In the genomic region with DNA sequence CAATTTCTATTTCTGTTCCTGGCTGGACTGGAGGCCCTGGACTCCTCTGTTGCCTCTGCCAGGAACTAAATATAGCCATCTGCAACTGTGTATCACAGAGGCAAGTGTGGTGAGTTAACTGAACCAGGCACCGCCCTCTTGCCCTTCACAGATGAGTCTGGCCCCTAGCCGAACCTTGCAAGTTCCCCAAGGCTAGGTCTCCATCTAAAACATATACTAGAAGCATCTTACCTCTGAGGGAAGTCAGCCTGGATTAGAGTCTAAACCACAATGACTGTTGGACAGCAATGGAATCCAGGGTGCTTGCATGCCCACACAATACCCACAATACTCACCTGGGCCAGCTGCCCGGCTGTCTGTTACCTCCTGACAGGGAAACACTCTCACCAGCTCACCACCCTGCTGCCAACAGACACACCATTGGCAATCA, we compare ENCODE assay signal across 11 mouse cellular contexts. TPM values are rescaled to one million over a fixed set of nuclear protein-coding genes. Genes with fewer than 3 reads are reported as not detected.
A peak's percentile ranks its signal among the peaks of the same experiment; 100 is the strongest.
DNase-seq lines count a peak whose midpoint lies in the region; ATAC-seq lines count a peak whose summit lies in the region.
"Had no signal": no experiment of that assay in that cellular context is flagged by ENCODE, and none has a peak within 500 bp of the region (broad histone marks: within the 10 kb centered on the region; RNA-seq: fewer than 3 reads in every experiment).

No protein-coding gene starts in this region.

- peak overlapping the region; percentile 96 for H3K27ac ChIP-seq in heart, embryonic 11.5 days (ENCODE audit: low read depth, low read length)
- peak overlapping the region; percentile 23 for H3K27ac ChIP-seq in stomach, embryonic 16.5 days (ENCODE audit: low read length)
- H3K27ac ChIP-seq: limb, embryonic 12.5 days had no signal

- no peak for ATAC-seq in heart, embryonic 11.5 days (replicated peaks; ENCODE audit: insufficient number of reproducible peaks, low FRiP score, low TSS enrichment)
- no peak for ATAC-seq in stomach, embryonic 16.5 days (ENCODE audit: insufficient read depth, low FRiP score)
- no peak for ATAC-seq in monocyte, adult 5-6 weeks (replicated peaks; ENCODE audit: insufficient number of reproducible peaks, low FRiP score, low TSS enrichment, poor library complexity, severe bottlenecking)

- H3K4me3 ChIP-seq in heart, embryonic 11.5 days (ENCODE audit: low read depth, low read length): no peak overlapping the region
- no peak overlapping the region for H3K4me3 ChIP-seq in stomach, embryonic 16.5 days (replicated peaks; ENCODE audit: low read length)
- H3K4me3 ChIP-seq: limb, embryonic 12.5 days had no signal

- peak; percentile 97 for DNase-seq in heart, adult 11 months
- DNase-seq in heart, postnatal 25 days (ENCODE audit: low spot score): no peak
- peak; percentile 51 for DNase-seq in ovary, postnatal 36 days (ENCODE audit: low spot score)
- no peak for DNase-seq in ovary, postnatal 10 days (ENCODE audit: low spot score)
- DNase-seq in layer of hippocampus, adult 18-20 months (ENCODE audit: low spot score in 2 of 2): no peak
- DNase-seq: cerebellum, adult 8-10 months; lung, postnatal 4 days had no signal

- H3K9me3 ChIP-seq in heart, embryonic 11.5 days (replicated peaks; ENCODE audit: control insufficient read depth, low read length): no peaks in the 10 kb centered on the region
- no peaks in the 10 kb centered on the region for H3K9me3 ChIP-seq in stomach, embryonic 16.5 days (replicated peaks; ENCODE audit: control insufficient read depth, low read length)
- H3K9me3 ChIP-seq: limb, embryonic 12.5 days had no signal

- intact Hi-C loops in heart, postnatal 25 days (cut with DNase I): no loop called here

- no peaks in the 10 kb centered on the region for H3K36me3 ChIP-seq in heart, embryonic 11.5 days (ENCODE audit: control insufficient read depth, insufficient read depth, low read length)
- H3K36me3 ChIP-seq in stomach, embryonic 16.5 days (ENCODE audit: control insufficient read depth, insufficient read depth, low read length): no peaks in the 10 kb centered on the region
- H3K36me3 ChIP-seq: limb, embryonic 12.5 days had no signal

- no peak overlapping the region for H3K9ac ChIP-seq in heart, embryonic 11.5 days (ENCODE audit: low read depth, low read length)
- no peak overlapping the region for H3K9ac ChIP-seq in stomach, embryonic 16.5 days (ENCODE audit: low read length)
- H3K9ac ChIP-seq: limb, embryonic 12.5 days had no signal

- peaks cover 39% of the 10 kb centered on the region for H3K4me1 ChIP-seq in heart, embryonic 11.5 days (ENCODE audit: control insufficient read depth, insufficient read depth, low read length)
- peaks cover 29% of the 10 kb centered on the region for H3K4me1 ChIP-seq in stomach, embryonic 16.5 days (ENCODE audit: control insufficient read depth, insufficient read depth, low read length)

- no peaks in the 10 kb centered on the region for H3K27me3 ChIP-seq in heart, embryonic 11.5 days (ENCODE audit: control insufficient read depth, insufficient read depth, low read length)
- no peaks in the 10 kb centered on the region for H3K27me3 ChIP-seq in stomach, embryonic 16.5 days (ENCODE audit: control insufficient read depth, insufficient read depth, low read length)
- H3K27me3 ChIP-seq: limb, embryonic 12.5 days had no signal

- H3K4me2 ChIP-seq in heart, embryonic 11.5 days: peak overlapping the region; percentile 46; the same call in 1 of the 2 replicates
- H3K4me2 ChIP-seq in stomach, embryonic 16.5 days (ENCODE audit: low read depth, low read length): no peak overlapping the region
- H3K4me2 ChIP-seq: limb, embryonic 12.5 days had no signal

- WGBS in heart, embryonic 11.5 days (ENCODE audit: insufficient replicate concordance): 39% methylated on average over 3 of the region's 3 CpGs
- 67% methylated on average over 3 of the region's 3 CpGs for WGBS in stomach, embryonic 16.5 days

RNA-seq across cellular contexts. Expression of a gene that starts 30.7 kb away (rescaled TPM):
- 10 to 100 TPM in 1 of 2 experiments, 1 to 10 TPM in 1; 9.7 to 13.1 TPM for total RNA-seq in heart, postnatal 25 days (2021)
- polyA plus RNA-seq in heart, embryonic 11.5 days (2014; fragmentation: Nextera tagmentation; extraction: Ambion mirVana): 7.1 and 7.3 TPM in 2 replicates
- polyA plus RNA-seq in stomach, embryonic 16.5 days (2015; fragmentation: Nextera tagmentation; extraction: Ambion mirVana): 11.4 and 11.8 TPM in 2 replicates
- 0.85 to 4.7 TPM (median 1.4 TPM) in 3 replicates for total RNA-seq in monocyte, adult 5-6 weeks (2017)
- 10 to 100 TPM; 41.0 to 49.9 TPM for total RNA-seq in layer of hippocampus, adult 18-20 months (2021)

Comparison
In these comparisons a context has a peak if more than half of its experiments do, and no peak if none do; other contexts are left out.
1. DNase-seq: peak in heart, adult 11 months (single experiment) and ovary, postnatal 36 days (single experiment); none in heart, postnatal 25 days (single experiment), ovary, postnatal 10 days (single experiment) and layer of hippocampus, adult 18-20 months (0 of 2).